ENCODE assay signal across 7 mouse cellular contexts in the genomic region with DNA sequence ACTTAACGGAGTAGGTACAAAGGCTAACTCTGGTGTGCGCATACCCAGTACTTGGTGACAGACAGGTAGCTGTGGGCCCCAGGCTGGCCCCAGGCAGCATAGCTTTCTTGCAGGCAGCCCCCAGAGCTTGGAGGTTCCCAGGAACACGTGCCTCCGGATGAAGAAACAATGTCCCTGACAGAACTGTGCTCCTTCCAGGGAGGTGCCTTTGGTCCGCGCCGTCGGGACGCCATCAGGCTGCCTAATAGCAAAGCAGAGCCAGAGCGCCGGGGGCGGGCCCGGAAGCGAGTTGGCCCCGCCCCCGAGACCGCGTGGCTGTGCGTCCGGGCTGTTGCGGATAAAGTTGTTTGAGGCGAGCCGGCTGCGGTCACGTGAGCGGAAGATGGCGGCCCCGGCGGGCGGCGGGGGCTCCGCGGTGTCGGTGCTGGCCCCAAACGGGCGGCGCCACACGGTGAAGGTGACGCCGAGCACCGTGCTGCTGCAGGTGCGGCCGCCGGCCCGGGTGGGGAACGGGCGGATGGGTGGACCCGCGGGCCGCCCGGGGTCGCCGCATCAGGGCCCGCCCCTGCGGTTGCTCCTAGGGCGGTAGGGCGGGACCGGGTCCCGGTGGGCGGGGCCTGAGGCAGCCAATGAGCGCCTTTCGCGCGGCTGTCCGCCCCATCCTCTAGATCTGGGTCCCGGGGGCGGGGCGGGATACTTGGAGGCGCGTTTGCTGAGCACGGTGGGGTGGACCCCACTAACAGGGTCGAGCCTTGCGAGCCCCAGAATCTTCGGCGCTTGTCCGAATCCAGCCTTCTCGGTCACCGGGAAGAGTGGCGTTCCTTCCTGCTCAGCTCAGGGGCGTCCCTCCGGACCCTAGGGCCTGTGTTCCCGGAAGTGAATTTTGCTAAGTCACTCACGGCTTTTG. TPM values are rescaled to one million over a fixed set of nuclear protein-coding genes. Genes with fewer than 3 reads are reported as not detected.
DNase-seq lines count a peak whose midpoint lies in the region; ATAC-seq and TF ChIP-seq lines count a peak whose summit lies in the region.

A gene (plus strand): TSS at position 287 of the 907 bp plus-strand sequence.

- peak; percentile 25 for TF ChIP-seq POLR2A in kidney, adult 2 months (IDR thresholded peaks at IDR 0.05; ENCODE audit: low read depth, low read length)
- TF ChIP-seq POLR2A in spleen, adult 2 months (IDR thresholded peaks at IDR 0.05; ENCODE audit: low read depth, low read length), result peak; percentile 49; the same call in 1 of the 2 replicates

- ATAC-seq in embryonic facial prominence, embryonic 12.5 days (ENCODE audit: insufficient number of reproducible peaks, insufficient read depth, low FRiP score, low TSS enrichment), result peak; percentile 90
- peak; percentile 96 for ATAC-seq in limb, embryonic 12.5 days (ENCODE audit: insufficient number of reproducible peaks, insufficient read depth, low FRiP score, low TSS enrichment, low read depth)
- ATAC-seq in midbrain, embryonic 15.5 days (replicated peaks), result peak; percentile 96

- H3K9me3 ChIP-seq in embryonic facial prominence, embryonic 12.5 days, result no peaks in the 10 kb centered on the region
- H3K9me3 ChIP-seq in limb, embryonic 12.5 days, result no peaks in the 10 kb centered on the region
- H3K9me3 ChIP-seq in midbrain, embryonic 15.5 days, result no peaks in the 10 kb centered on the region

- H3K9ac ChIP-seq in embryonic facial prominence, embryonic 12.5 days, result peak within 1 kb of the TSS; percentile 78
- peak within 1 kb of the TSS; percentile 81 for H3K9ac ChIP-seq in limb, embryonic 12.5 days (replicated peaks)
- H3K9ac ChIP-seq in midbrain, embryonic 15.5 days, result peak within 1 kb of the TSS; percentile 67

- TF ChIP-seq CTCF in kidney, adult 2 months (conservative IDR thresholded peaks at IDR 0.05; ENCODE audit: insufficient read depth, insufficient read length, low read depth, low read length), result no peak
- no peak for TF ChIP-seq CTCF in spleen, adult 2 months (IDR thresholded peaks at IDR 0.05; ENCODE audit: extremely low read depth, insufficient read depth, insufficient read length, insufficient replicate concordance)

- peak within 1 kb of the TSS; percentile 87 for H3K4me2 ChIP-seq in embryonic facial prominence, embryonic 12.5 days (replicated peaks)
- H3K4me2 ChIP-seq in limb, embryonic 12.5 days, result peak within 1 kb of the TSS; percentile 90
- H3K4me2 ChIP-seq in midbrain, embryonic 15.5 days, result peak within 1 kb of the TSS; percentile 66

- H3K27ac ChIP-seq in embryonic facial prominence, embryonic 12.5 days, result peak within 1 kb of the TSS; percentile 88
- H3K27ac ChIP-seq in kidney, adult 2 months (ENCODE audit: insufficient read depth, low read depth, low read length), result peak within 1 kb of the TSS; percentile 90
- peak within 1 kb of the TSS; percentile 91 for H3K27ac ChIP-seq in limb, embryonic 12.5 days
- H3K27ac ChIP-seq in midbrain, embryonic 15.5 days, result peak within 1 kb of the TSS; percentile 94
- H3K27ac ChIP-seq in spleen, adult 2 months (ENCODE audit: insufficient read depth, low read length), result peak within 1 kb of the TSS; percentile 93

- peak within 1 kb of the TSS; percentile 68 for H3K4me3 ChIP-seq in embryonic facial prominence, embryonic 12.5 days
- peak within 1 kb of the TSS; percentile 75 for H3K4me3 ChIP-seq in kidney, adult 2 months (ENCODE audit: insufficient read depth, low read depth, low read length)
- peak within 1 kb of the TSS; percentile 75 for H3K4me3 ChIP-seq in limb, embryonic 12.5 days (replicated peaks)
- peak within 1 kb of the TSS; percentile 79 for H3K4me3 ChIP-seq in midbrain, embryonic 15.5 days
- H3K4me3 ChIP-seq in spleen, adult 2 months (ENCODE audit: extremely low read depth, insufficient read depth, insufficient read length), result peak within 1 kb of the TSS; percentile 81

- H3K36me3 ChIP-seq in embryonic facial prominence, embryonic 12.5 days, result peaks cover 14% of the 10 kb centered on the region
- H3K36me3 ChIP-seq in kidney, adult 2 months (ENCODE audit: control insufficient read depth, insufficient read depth, low read length), result no peaks in the 10 kb centered on the region
- H3K36me3 ChIP-seq in limb, embryonic 12.5 days, result peaks cover 21% of the 10 kb centered on the region
- no peaks in the 10 kb centered on the region; the same call in 1 of the 2 replicates for H3K36me3 ChIP-seq in midbrain, embryonic 15.5 days (replicated peaks)
- no peaks in the 10 kb centered on the region for H3K36me3 ChIP-seq in spleen, adult 2 months (ENCODE audit: control insufficient read depth, insufficient read depth, low read length)

- 2% methylated on average over 83 of the region's 83 CpGs for WGBS in embryonic facial prominence, embryonic 12.5 days
- WGBS in kidney, adult 2 months, result 1% methylated on average over 79 of the region's 83 CpGs
- 2% methylated on average over 80 of the region's 83 CpGs for WGBS in limb, embryonic 12.5 days
- under 1% methylated on average over 83 of the region's 83 CpGs for WGBS in midbrain, embryonic 15.5 days
- 1% methylated on average over 82 of the region's 83 CpGs for WGBS in spleen, adult 2 months

- peak; percentile 98 for DNase-seq in adrenal gland, postnatal 25 days
- peak; percentile 96 to 97 for DNase-seq in heart, adult 18-20 months
- peak; percentile 97 for DNase-seq in kidney, adult 2 months
- peak; percentile 91 to 95 for DNase-seq in spleen, adult 2 months (ENCODE audit: low read depth in 1 of 2, low spot score in 2 of 2)

- H3K27me3 ChIP-seq in embryonic facial prominence, embryonic 12.5 days, result no peaks in the 10 kb centered on the region
- no peaks in the 10 kb centered on the region for H3K27me3 ChIP-seq in kidney, adult 2 months (replicated peaks; ENCODE audit: control insufficient read depth, insufficient read depth, low read length)
- H3K27me3 ChIP-seq in limb, embryonic 12.5 days, result no peaks in the 10 kb centered on the region
- H3K27me3 ChIP-seq in midbrain, embryonic 15.5 days (replicated peaks), result no peaks in the 10 kb centered on the region
- H3K27me3 ChIP-seq in spleen, adult 2 months (ENCODE audit: control insufficient read depth, insufficient read depth, low read length), result no peaks in the 10 kb centered on the region

- peaks cover 7% of the 10 kb centered on the region for H3K4me1 ChIP-seq in embryonic facial prominence, embryonic 12.5 days
- peaks cover 6% of the 10 kb centered on the region for H3K4me1 ChIP-seq in kidney, adult 2 months (ENCODE audit: control insufficient read depth, insufficient read depth, low read length)
- peaks cover 19% of the 10 kb centered on the region for H3K4me1 ChIP-seq in limb, embryonic 12.5 days (replicated peaks)
- peaks cover 17% of the 10 kb centered on the region for H3K4me1 ChIP-seq in midbrain, embryonic 15.5 days
- peaks cover 6% of the 10 kb centered on the region; the same call in 1 of the 2 replicates for H3K4me1 ChIP-seq in spleen, adult 2 months (ENCODE audit: control insufficient read depth, insufficient read depth, insufficient read length)

RNA-seq across cellular contexts. Expression of the gene that starts here (rescaled TPM):
- 83.4 and 112 TPM in 2 replicates for total RNA-seq in adrenal gland, postnatal 25 days (2021)
- polyA plus RNA-seq in embryonic facial prominence, embryonic 12.5 days (2016; fragmentation: Nextera tagmentation; extraction: Ambion mirVana), result 131 and 139 TPM in 2 replicates
- total RNA-seq in heart, adult 18-20 months (2021), result 10 to 100 TPM; 28.5 to 31.3 TPM
- polyA plus RNA-seq in kidney, adult 2 months (2012; rRNA removed), result 105 and 106 TPM in 2 replicates
- polyA plus RNA-seq in limb, embryonic 12.5 days (2016; fragmentation: Nextera tagmentation; extraction: Ambion mirVana), result 142 and 149 TPM in 2 replicates
- 149 and 158 TPM in 2 replicates for polyA plus RNA-seq in midbrain, embryonic 15.5 days (2015; fragmentation: Nextera tagmentation; extraction: Ambion mirVana)
- 84.5 and 89.1 TPM in 2 replicates for polyA plus RNA-seq in spleen, adult 2 months (2012; rRNA removed)

Comparison
In these comparisons a context has a peak if more than half of its experiments do, and no peak if none do; other contexts are left out.
1. Peak in every context shown above with its lines: DNase-seq, ATAC-seq, H3K4me3 ChIP-seq and H3K27ac ChIP-seq.